Mouse (Mus musculus) stomach, postnatal 0 days (tissue): ENCODE measurements at regions not wholly inside any gene's neighbourhood (a gene's known extent, or its start where the extent isn't known, plus 50 kb on each side); places are given as distances from the start of the nearest gene placed in this dataset.

Experiments used
- CTCF ChIP-seq: IDR thresholded peaks from 2 replicates; pipeline ENCODE4 v1.5.1; 2016; ENCODE audit warnings: antibody characterized with exemption, low read depth, mild to moderate bottlenecking, moderate library complexity
- EP300 ChIP-seq: optimal IDR thresholded peaks from 2 replicates; pipeline ENCODE3; 2016; ENCODE audit warnings: antibody characterized with exemption

DNA sequence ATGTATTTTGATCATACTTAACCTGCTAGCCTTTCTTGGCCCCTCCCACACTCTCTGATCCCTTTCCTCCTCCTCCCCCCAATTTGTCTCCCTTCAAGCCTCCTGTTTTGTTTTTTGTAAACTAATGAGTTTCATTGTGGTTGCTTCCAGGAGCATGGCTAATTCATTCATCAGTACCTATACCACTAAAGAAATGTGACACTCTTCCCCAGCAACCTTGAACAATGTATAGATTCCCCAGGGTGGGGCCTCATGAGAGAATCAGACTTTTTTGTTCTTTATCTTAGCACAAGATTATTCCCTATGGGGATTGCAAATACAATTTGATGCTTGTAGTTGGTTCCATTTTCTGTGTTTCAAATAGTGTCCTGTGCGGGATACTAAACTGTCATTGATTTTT, 58.8 kb upstream of the Snx7 start:
- TF ChIP-seq CTCF (no peak), EP300 (no peak)
